Mouse (Mus musculus) kidney, adult 11 months (tissue): ENCODE results near the gene Sidt1.

Experiments used
- DNase-seq: peaks from one replicate; pipeline ENCODE4 v3.0.0; 2022

Sidt1 gene

GRCm38 (mm10) chr16:44332861-44333284, at the start of gene Sidt1:
Gene Sidt1 (minus strand): TSS chr16:44333196.
- DNase-seq: no peak

GRCm38 (mm10) chr16:44381578-44381977, 48.6 kb upstream of the Sidt1 start:
- DNase-seq: no peak

- no peak for DNase-seq
Measured at GRCm38 (mm10) chr16:44380006-44380405, 47.0 kb upstream of the Sidt1 start.

GRCm38 (mm10) chr16:44375459-44375858, 42.5 kb upstream of the Sidt1 start:
- DNase-seq: no peak

GRCm38 (mm10) chr16:44365522-44365921, 32.5 kb upstream of the Sidt1 start:
- no peak for DNase-seq

- DNase-seq: no peak
Measured at GRCm38 (mm10) chr16:44361921-44362890, 29.2 kb upstream of the Sidt1 start.

GRCm38 (mm10) chr16:44357571-44358268, 24.7 kb upstream of the Sidt1 start:
- peak; percentile 36 for DNase-seq

- no peak for DNase-seq
Measured at GRCm38 (mm10) chr16:44356291-44356690, 23.3 kb upstream of the Sidt1 start.

- DNase-seq: no peak
Measured at GRCm38 (mm10) chr16:44349801-44350397, 16.9 kb upstream of the Sidt1 start.

- peak; percentile 92 for DNase-seq
Measured at GRCm38 (mm10) chr16:44347071-44347901, 14.3 kb upstream of the Sidt1 start, which contains the start of gene Spice1. Gene Spice1 (plus strand): TSS chr16:44347121.

GRCm38 (mm10) chr16:44337541-44337940, 4.5 kb upstream of the Sidt1 start:
- DNase-seq: no peak

GRCm38 (mm10) chr16:44331995-44332860, 768 bp downstream of the Sidt1 start:
- no peak for DNase-seq

- DNase-seq: no peak
Measured at GRCm38 (mm10) chr16:44331671-44331994, 1.4 kb downstream of the Sidt1 start.

- no peak for DNase-seq
Measured at GRCm38 (mm10) chr16:44331154-44331553, 1.8 kb downstream of the Sidt1 start.

GRCm38 (mm10) chr16:44330657-44331056, 2.3 kb downstream of the Sidt1 start:
- no peak for DNase-seq

- DNase-seq: no peak
Measured at GRCm38 (mm10) chr16:44328644-44329043, 4.4 kb downstream of the Sidt1 start.

GRCm38 (mm10) chr16:44320232-44320631, 12.8 kb downstream of the Sidt1 start:
- no peak for DNase-seq

GRCm38 (mm10) chr16:44316350-44316749, 16.6 kb downstream of the Sidt1 start:
- no peak for DNase-seq

GRCm38 (mm10) chr16:44313422-44313821, 19.6 kb downstream of the Sidt1 start:
- DNase-seq: no peak

- no peak for DNase-seq
Measured at GRCm38 (mm10) chr16:44305606-44306005, 27.4 kb downstream of the Sidt1 start.

GRCm38 (mm10) chr16:44303822-44304221, 29.2 kb downstream of the Sidt1 start:
- DNase-seq: no peak
